Mouse (Mus musculus): ENCODE data around the gene Clk3.
"Not testable (repeated sequence)": the region's sequence is repeated elsewhere in the genome, so short reads cannot be mapped to it uniquely, and the experiment has no call there.

Clk3 gene

GRCm38 (mm10) chr9:57724701-57725100 lies 41.0 kb downstream of the Clk3 start:
- no peak for DNase-seq (ENCODE audit: low read depth, low spot score)

- DNase-seq (ENCODE audit: low read depth, low spot score), result peak; percentile 25
These were observed 41.9 kb downstream of the Clk3 start for GRCm38 (mm10) chr9:57723796-57724195.

GRCm38 (mm10) chr9:57723315-57723715 lies 42.3 kb downstream of the Clk3 start:
- peak; percentile 80 for DNase-seq (ENCODE audit: low read depth, low spot score)

- no peak for DNase-seq (ENCODE audit: low read depth, low spot score)
These were observed 43.3 kb downstream of the Clk3 start for GRCm38 (mm10) chr9:57722371-57722770.

GRCm38 (mm10) chr9:57720736-57721135 lies 44.9 kb downstream of the Clk3 start:
- no peak for DNase-seq (ENCODE audit: low read depth, low spot score)

GRCm38 (mm10) chr9:57718408-57718807 lies 47.3 kb downstream of the Clk3 start:
- DNase-seq (ENCODE audit: low read depth, low spot score), result peak; percentile 75

- DNase-seq (ENCODE audit: low read depth, low spot score), result no peak
These were observed 53.5 kb downstream of the Clk3 start for GRCm38 (mm10) chr9:57712194-57712593.

- not testable (repeated sequence) for DNase-seq (ENCODE audit: low read depth, low spot score)
These were observed 55.4 kb downstream of the Clk3 start for GRCm38 (mm10) chr9:57710214-57710613.

GRCm38 (mm10) chr9:57708720-57709274 lies 56.9 kb downstream of the Clk3 start:
- peak; percentile 74 for DNase-seq (ENCODE audit: low read depth, low spot score)

GRCm38 (mm10) chr9:57708068-57708719 lies 57.5 kb downstream of the Clk3 start, which contains the start of gene Edc3:
Gene Edc3, plus strand, starts transcription at chr9:57708540.
- peak; percentile 86 for DNase-seq (ENCODE audit: low read depth, low spot score)

- DNase-seq (ENCODE audit: low read depth, low spot score), result peak; percentile 12
These were observed 59.2 kb downstream of the Clk3 start for GRCm38 (mm10) chr9:57706496-57706895.

Data from brain, adult 2 months (tissue).